Mouse (Mus musculus): ENCODE results near the gene Sass6. TPM values are rescaled to one million over a fixed set of nuclear protein-coding genes. Genes with fewer than 3 reads are reported as not detected.
"Not testable (repeated sequence)": the region's sequence is repeated elsewhere in the genome, so short reads cannot be mapped to it uniquely, and the experiment has no call there.

The Sass6 gene
- total RNA-seq, 2 experiments from 2014 or later, result 6.4 to 9.1 TPM

- no peak for DNase-seq (ENCODE audit: low spot score in 2 of 2)
Observed at GRCm38 (mm10) chr3:116631459-116631858, 36.7 kb downstream of the Sass6 start.

DNA sequence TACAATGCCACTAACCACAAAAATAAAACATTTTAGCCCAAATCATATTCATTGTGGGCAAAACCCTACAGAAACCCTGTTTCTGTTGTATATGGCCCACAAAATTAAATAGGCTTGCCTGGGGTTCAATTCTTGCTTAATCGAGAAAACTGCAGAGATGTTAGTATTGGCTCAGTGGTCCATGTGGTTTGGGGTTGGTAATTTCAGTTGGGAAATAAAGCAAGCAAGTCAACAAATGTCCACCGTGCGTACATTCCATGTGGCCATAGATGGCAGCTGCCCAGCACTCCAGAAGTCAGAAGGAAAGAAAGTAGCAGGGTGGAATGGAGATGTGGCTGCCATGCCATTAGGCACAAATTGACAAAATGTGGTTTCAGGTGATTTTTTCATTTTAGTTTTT is 38.2 kb downstream of the Sass6 start:
- no peak for DNase-seq (ENCODE audit: low spot score in 2 of 2)

DNA sequence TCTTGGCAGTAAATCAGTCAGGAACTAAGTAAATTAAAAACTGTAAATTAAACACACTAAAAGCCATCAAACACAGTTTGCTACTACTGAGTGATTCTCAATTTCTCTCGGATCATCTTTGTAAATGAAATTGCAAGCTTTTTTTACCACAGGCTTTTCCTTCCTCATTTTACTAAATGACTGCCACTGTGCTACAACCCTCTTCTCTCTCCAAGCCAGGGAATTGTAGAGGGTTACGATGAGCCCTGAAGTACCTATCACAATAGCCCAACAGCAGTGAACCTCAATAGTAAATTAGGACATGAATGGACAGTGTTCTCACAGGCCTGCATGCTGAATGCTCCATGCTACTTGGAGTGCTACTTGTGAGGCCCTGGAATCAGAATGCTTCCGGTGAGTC is 39.3 kb downstream of the Sass6 start:
- no peak for DNase-seq (ENCODE audit: low spot score in 2 of 2)

DNA sequence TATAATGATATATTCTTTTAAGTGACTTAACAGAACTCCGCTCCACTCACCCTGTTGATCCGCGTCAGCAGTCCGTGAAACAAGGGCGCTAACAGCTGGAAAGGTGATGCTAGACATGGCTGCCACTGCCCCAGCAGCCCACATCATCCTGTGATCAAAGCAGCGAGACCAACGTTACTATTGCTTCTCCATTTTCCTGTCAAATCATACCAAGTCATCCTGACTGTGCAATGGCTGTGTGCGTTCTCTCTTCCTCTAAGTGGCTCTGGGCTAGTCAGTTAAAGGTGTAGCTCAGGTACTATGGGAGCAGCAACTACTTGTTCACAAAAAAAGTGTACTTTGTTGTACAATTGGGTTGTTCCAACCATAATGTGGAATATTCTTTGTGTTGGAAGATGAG is 40.1 kb downstream of the Sass6 start:
- no peak for DNase-seq (ENCODE audit: low spot score in 2 of 2)

- no peak for DNase-seq (ENCODE audit: low spot score in 2 of 2)
Observed at GRCm38 (mm10) chr3:116635799-116636198, 41.0 kb downstream of the Sass6 start.

- no peak for DNase-seq (ENCODE audit: low spot score in 2 of 2)
Observed at GRCm38 (mm10) chr3:116637693-116638476, 43.1 kb downstream of the Sass6 start.

GRCm38 (mm10) chr3:116638572-116638971 is 43.8 kb downstream of the Sass6 start:
- DNase-seq (ENCODE audit: low spot score in 2 of 2), result no peak

GRCm38 (mm10) chr3:116640024-116640423 is 45.2 kb downstream of the Sass6 start:
- no peak for DNase-seq (ENCODE audit: low spot score in 2 of 2)

GRCm38 (mm10) chr3:116641811-116642371 is 47.1 kb downstream of the Sass6 start:
- no peak for DNase-seq (ENCODE audit: low spot score in 2 of 2)

- no peak for DNase-seq (ENCODE audit: low spot score in 2 of 2)
Observed at GRCm38 (mm10) chr3:116642373-116642772, 47.6 kb downstream of the Sass6 start.

GRCm38 (mm10) chr3:116646387-116646786 is 51.6 kb downstream of the Sass6 start:
- no peak for DNase-seq (ENCODE audit: low spot score in 2 of 2)

GRCm38 (mm10) chr3:116648805-116649204 is 54.0 kb downstream of the Sass6 start:
- no peak for DNase-seq (ENCODE audit: low spot score in 2 of 2)

DNA sequence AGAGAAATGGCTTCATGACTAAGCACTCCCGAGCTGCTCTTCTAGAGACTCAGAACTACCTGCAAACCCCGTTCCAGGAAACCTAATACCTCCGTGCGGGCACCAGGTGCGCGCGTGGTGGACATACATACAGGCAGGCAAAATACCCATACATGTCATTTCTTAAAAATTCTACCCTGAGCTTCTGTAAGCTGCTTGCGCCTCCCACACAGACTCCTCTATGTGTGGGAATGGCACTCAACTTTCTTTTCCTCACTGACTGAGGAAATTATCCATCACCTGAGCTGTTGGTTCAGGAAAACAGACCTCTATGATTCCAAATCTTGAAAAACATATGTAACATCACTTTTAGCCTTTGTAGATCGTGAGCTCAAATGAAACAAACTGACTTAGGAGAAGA is 55.9 kb downstream of the Sass6 start:
- no peak for DNase-seq (ENCODE audit: low spot score in 2 of 2)

DNA sequence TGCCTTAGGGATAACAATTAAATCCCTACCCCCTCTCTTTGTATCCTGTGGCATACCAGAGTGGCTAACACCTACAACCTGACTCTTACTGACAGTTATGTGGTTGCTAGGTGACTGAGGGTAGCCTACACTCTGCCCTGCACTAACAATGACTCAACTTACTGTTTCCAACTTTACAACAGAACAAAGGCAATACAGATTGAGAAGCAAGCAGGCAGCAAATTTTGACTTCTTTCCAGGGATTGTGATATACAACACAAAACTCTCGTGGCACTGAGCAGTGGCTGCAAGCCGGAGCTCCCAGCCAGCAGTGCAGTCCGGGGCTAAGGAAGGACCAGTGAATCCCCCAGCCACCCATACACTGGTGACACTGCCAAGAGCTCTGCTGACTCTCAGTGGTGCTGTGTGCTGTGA is 57.3 kb downstream of the Sass6 start:
- no peak for DNase-seq (ENCODE audit: low spot score in 2 of 2)

DNA sequence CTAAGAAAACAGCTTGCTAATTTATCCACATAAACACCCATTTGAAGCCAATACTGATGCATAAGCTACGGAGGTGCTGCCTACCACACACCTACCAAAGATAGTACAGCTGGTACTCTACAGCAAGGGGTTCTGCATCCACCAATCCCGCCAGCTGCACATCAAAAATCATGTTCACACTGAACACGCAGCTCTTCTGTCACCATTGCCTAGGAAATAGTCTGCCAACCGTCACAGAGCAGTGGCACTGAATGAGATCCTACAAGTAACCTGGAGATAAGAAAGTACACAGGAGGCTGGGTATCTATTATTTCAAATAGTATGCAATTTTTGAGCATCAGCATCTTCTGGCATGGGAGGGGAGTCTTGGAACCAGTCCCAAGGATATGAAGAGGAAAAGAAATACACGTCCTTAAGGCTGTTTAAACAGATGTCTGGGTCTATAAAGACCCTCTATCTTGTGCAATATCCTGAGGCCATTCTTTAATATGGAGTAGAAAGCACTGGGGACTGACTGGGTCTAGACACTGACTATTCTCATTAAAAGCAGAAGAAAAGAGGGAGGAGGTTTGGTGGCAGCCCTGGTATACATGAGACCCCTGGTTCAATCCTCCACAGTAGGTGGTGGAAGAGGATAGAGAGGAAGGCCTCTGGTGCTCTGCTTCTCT is 58.6 kb downstream of the Sass6 start:
- DNase-seq (ENCODE audit: low spot score in 2 of 2), result no peak

DNA sequence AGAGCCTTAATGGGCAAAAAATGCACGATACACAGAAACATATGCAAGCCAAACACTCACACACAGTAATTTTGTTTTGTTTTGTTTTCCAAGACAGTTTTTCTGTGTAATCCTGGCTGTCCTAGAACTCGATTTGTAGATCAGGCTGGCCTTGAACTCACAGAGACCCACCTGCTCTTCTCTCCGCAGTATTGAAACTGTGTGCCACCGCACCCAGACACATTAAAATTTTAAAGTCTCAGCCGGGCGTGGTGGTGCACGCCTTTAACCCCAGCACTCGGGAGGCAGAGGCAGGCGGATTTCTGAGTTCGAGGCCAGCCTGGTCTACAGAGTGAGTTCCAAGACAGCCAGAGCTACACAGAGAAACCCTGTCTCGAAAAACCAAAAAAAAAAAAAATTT is 59.3 kb downstream of the Sass6 start:
- not testable (repeated sequence) for DNase-seq (ENCODE audit: low spot score in 2 of 2)

- DNase-seq (ENCODE audit: low spot score in 2 of 2), result no peak
Observed at GRCm38 (mm10) chr3:116656184-116656965, 61.6 kb downstream of the Sass6 start.

DNA sequence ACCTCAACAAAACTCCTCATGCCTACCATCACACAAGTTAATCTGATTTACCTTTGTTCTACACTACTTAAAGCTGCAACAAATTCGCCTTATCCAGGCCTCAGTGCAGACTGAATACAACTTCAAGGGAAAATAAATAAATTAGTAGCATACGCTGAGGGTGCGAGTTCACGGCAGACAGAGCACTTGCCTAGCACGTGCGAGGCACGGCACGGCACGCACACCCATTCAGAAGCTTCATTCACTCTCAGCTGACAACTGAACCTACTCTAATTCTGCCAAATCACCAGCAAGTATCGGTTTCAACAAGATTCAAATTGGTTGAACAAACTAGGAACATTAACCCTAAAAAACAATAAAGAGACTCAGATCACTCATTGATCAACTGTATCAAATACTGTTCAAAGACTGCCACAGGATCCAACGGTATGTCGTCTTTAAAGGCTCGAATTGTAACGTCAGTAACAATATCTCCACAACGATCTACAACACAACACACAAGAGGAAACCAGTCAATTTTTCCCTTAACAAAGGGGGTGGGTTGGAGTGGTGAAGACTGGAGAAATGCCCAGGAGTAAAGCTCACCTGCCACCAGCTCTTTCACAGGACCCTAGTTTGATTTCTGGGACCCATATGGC is 64.3 kb downstream of the Sass6 start:
- DNase-seq (ENCODE audit: low spot score in 2 of 2), result no peak

GRCm38 (mm10) chr3:116659856-116660430 is 65.2 kb downstream of the Sass6 start:
- no peak for DNase-seq (ENCODE audit: low spot score in 2 of 2)

GRCm38 (mm10) chr3:116661288-116661869 is 66.6 kb downstream of the Sass6 start:
- no peak for DNase-seq (ENCODE audit: low spot score in 2 of 2)

All from left cerebral cortex, adult 18-20 months (tissue).